Mouse (Mus musculus) bone marrow macrophage, adult 2 months (primary cell): Measurements from ENCODE around the gene Arpp19.

Experiments used
- CTCF ChIP-seq: IDR thresholded peaks from 2 replicates; pipeline ENCODE4 v1.5.1; 2012; ENCODE audit warnings: low read depth, mild to moderate bottlenecking, low read length, moderate library complexity
- POLR2A ChIP-seq: IDR thresholded peaks from 2 replicates; pipeline ENCODE4 v1.6.1; 2012; ENCODE audit warnings: mild to moderate bottlenecking, low read depth, low read length, borderline replicate concordance

- TF ChIP-seq CTCF (no peak), POLR2A (no peak)
These were observed 57.3 kb downstream of the Arpp19 start for GRCm38 (mm10) chr9:75094762-75095161.
